Mouse (Mus musculus) cortical plate, adult 2 months (tissue): ENCODE results near the gene Arvcf.

Experiments used
- CTCF ChIP-seq: fragments of 200-500 bp; IDR thresholded peaks from 2 replicates; pipeline ENCODE4 v1.5.1; 2011; ENCODE audit warnings: mild to moderate bottlenecking, control low read depth, low read length; ENCODE audit not compliant: insufficient read depth; ENCODE audit errors: extremely low read depth
- POLR2A ChIP-seq: fragments of 200-500 bp; IDR thresholded peaks from 2 replicates; pipeline ENCODE4 v1.6.1; 2011; ENCODE audit warnings: mild to moderate bottlenecking, low read length, control low read depth; ENCODE audit not compliant: insufficient read depth; ENCODE audit errors: extremely low read depth

GRCm38 (mm10) chr16:18443385-18443841 lies 95.4 kb downstream of the Arvcf start:
- TF ChIP-seq POLR2A, result no peak
- peak; percentile 99 for TF ChIP-seq CTCF
